Mouse (Mus musculus): Measurements from ENCODE around the gene Farsa. TPM values are rescaled to one million over a fixed set of nuclear protein-coding genes. Genes with fewer than 3 reads are reported as not detected.
A peak's percentile ranks its signal among the peaks of the same experiment; 100 is the strongest.

The Farsa gene
- polyA plus RNA-seq, 1 experiment from 2014 or later = 112 TPM

DNA sequence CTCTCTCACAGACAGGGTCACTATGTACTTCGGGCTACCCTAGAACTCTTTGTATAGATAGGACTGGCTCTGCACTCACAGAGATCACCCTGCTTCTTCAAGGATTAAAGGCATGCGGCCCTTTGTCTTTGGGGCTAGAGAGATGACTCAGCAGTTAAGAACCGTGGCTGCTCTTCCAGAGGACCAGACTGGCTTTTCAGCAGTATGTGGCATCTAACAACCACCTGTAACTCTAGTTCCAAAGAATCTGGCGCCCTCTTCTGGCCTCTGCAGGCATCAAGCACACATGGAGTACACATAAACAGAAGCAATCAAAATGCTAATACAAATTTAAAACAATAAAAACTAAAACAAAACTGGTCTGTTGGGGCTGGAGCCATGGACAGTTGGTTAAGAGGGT lies 57.2 kb downstream of the Farsa start:
- WGBS = 37% methylated on average over 4 of the region's 4 CpGs
- Histone ChIP-seq H3K4me3 (ENCODE audit: low read depth, low read length) (no peak overlapping the region), H3K4me2 (ENCODE audit: low read depth, low read length, severe bottlenecking) (no peak overlapping the region), H3K36me3 (ENCODE audit: control insufficient read depth, insufficient read depth, low read length) (no peaks in the 10 kb centered on the region), H3K4me1 (replicated peaks; ENCODE audit: control insufficient read depth, insufficient read depth, low read length) (peaks cover 7% of the 10 kb centered on the region), H3K27me3 (ENCODE audit: control insufficient read depth, insufficient read depth, low read length) (peaks cover 31% of the 10 kb centered on the region), H3K27ac (ENCODE audit: low read depth, low read length) (no peak overlapping the region), H3K9me3 (ENCODE audit: control insufficient read depth, low read length) (no peaks in the 10 kb centered on the region; the same call in 1 of the 2 replicates), H3K9ac (ENCODE audit: low read length) (no peak overlapping the region)
- DNase-seq (ENCODE audit: low spot score) (peak; percentile 65), ATAC-seq (replicated peaks; ENCODE audit: low FRiP score) (no peak)

GRCm38 (mm10) chr8:84915269-84915668 lies 58.5 kb downstream of the Farsa start:
- no peak for ATAC-seq (replicated peaks; ENCODE audit: low FRiP score)
- Histone ChIP-seq H3K4me1 (replicated peaks; ENCODE audit: control insufficient read depth, insufficient read depth, low read length) (peaks cover 7% of the 10 kb centered on the region), H3K27me3 (ENCODE audit: control insufficient read depth, insufficient read depth, low read length) (peaks cover 28% of the 10 kb centered on the region), H3K4me3 (ENCODE audit: low read depth, low read length) (no peak overlapping the region), H3K4me2 (ENCODE audit: low read depth, low read length, severe bottlenecking) (no peak overlapping the region), H3K36me3 (ENCODE audit: control insufficient read depth, insufficient read depth, low read length) (no peaks in the 10 kb centered on the region), H3K9ac (ENCODE audit: low read length) (no peak overlapping the region), H3K9me3 (ENCODE audit: control insufficient read depth, low read length) (no peaks in the 10 kb centered on the region; the same call in 1 of the 2 replicates), H3K27ac (ENCODE audit: low read depth, low read length) (no peak overlapping the region)
- 82% methylated on average over 8 of the region's 8 CpGs for WGBS
- no peak for DNase-seq (ENCODE audit: low spot score)

DNA sequence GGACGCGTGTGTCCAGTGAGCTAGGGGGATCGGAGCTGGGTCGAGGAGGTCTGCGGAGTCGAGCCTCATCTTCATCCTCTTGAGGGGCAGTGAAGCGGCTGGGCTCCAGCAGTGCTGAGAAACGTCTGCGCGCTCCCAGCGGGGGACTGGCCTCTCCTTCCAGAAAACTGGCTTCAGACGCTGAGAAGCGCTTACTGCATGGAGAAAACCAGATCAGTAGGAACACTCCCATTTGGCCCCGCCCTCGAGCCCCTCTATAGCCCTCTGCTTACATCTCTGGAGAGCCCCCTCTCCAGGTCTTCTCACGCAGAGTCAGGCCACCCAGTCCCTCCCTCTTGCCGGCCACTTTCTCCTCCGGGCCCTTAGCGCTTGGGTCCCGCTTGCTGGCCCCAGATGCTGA lies 61.0 kb downstream of the Farsa start:
- Histone ChIP-seq H3K9me3 (ENCODE audit: control insufficient read depth, low read length) (no peaks in the 10 kb centered on the region; the same call in 1 of the 2 replicates), H3K27me3 (ENCODE audit: control insufficient read depth, insufficient read depth, low read length) (peaks cover 11% of the 10 kb centered on the region), H3K27ac (ENCODE audit: low read depth, low read length) (no peak overlapping the region), H3K4me2 (ENCODE audit: low read depth, low read length, severe bottlenecking) (no peak overlapping the region), H3K4me1 (replicated peaks; ENCODE audit: control insufficient read depth, insufficient read depth, low read length) (peaks cover 5% of the 10 kb centered on the region), H3K9ac (ENCODE audit: low read length) (no peak overlapping the region), H3K36me3 (ENCODE audit: control insufficient read depth, insufficient read depth, low read length) (no peaks in the 10 kb centered on the region), H3K4me3 (ENCODE audit: low read depth, low read length) (no peak overlapping the region)
- no peak for ATAC-seq (replicated peaks; ENCODE audit: low FRiP score)
- 32% methylated on average over 20 of the region's 20 CpGs for WGBS
- no peak for DNase-seq (ENCODE audit: low spot score)

DNA sequence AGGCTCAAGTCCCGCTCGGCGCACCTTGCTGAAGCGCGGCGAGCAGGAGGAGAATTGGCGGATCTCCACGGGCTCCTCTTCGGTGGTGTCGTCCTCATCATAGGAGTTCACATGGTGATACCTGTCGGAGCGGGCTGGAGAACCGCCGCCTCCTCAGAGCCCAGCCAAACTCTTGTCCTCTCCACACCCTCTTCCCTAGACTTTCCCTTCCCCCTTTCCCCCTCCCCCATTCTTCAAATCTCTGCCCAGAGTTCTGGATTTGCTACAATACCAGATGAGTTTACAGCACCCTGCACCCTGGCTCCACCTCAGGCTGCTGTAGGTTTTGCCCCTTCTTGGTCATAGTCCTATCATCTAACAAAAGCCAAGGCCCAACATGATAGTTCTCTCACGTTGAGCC lies 61.9 kb downstream of the Farsa start:
- WGBS = 92% methylated on average over 15 of the region's 15 CpGs
- ATAC-seq (replicated peaks; ENCODE audit: low FRiP score) (no peak), DNase-seq (ENCODE audit: low spot score) (no peak)
- Histone ChIP-seq H3K36me3 (ENCODE audit: control insufficient read depth, insufficient read depth, low read length) (no peaks in the 10 kb centered on the region; the same call in 1 of the 2 replicates), H3K4me1 (replicated peaks; ENCODE audit: control insufficient read depth, insufficient read depth, low read length) (no peaks in the 10 kb centered on the region), H3K9ac (ENCODE audit: low read length) (no peak overlapping the region), H3K4me2 (ENCODE audit: low read depth, low read length, severe bottlenecking) (no peak overlapping the region), H3K4me3 (ENCODE audit: low read depth, low read length) (no peak overlapping the region), H3K27ac (ENCODE audit: low read depth, low read length) (no peak overlapping the region), H3K27me3 (ENCODE audit: control insufficient read depth, insufficient read depth, low read length) (peaks cover 5% of the 10 kb centered on the region; the same call in 1 of the 2 replicates), H3K9me3 (ENCODE audit: control insufficient read depth, low read length) (no peaks in the 10 kb centered on the region; the same call in 1 of the 2 replicates)

Small RNA genes within 50 kb of the gene (microRNA-seq; reads per million reads assigned to microRNA genes)
- 5.9 reads per million for gene Mir7069 (ENCODE audit: insufficient number of aligned reads)

Other genes with a start within 250 kb of the Farsa start
- gene Ier2, start 194.1 kb upstream of the Farsa start, polyA plus RNA-seq (2014; fragmentation: Nextera tagmentation; extraction: Ambion mirVana) = 67.3 and 68.7 TPM in 2 replicates
- 52.7 and 72.3 TPM in 2 replicates for gene Trmt1, start 170.7 kb upstream of the Farsa start, polyA plus RNA-seq (2014; fragmentation: Nextera tagmentation; extraction: Ambion mirVana)
- 34.6 and 37.7 TPM in 2 replicates for gene Nacc1, start 169.1 kb upstream of the Farsa start, polyA plus RNA-seq (2014; fragmentation: Nextera tagmentation; extraction: Ambion mirVana)
- gene Lyl1, start 155.5 kb upstream of the Farsa start, polyA plus RNA-seq (2014; fragmentation: Nextera tagmentation; extraction: Ambion mirVana) = 5.0 and 5.7 TPM in 2 replicates
- 3.0 and 3.1 TPM in 2 replicates for gene G430095P16Rik, start 134.0 kb upstream of the Farsa start, polyA plus RNA-seq (2014; fragmentation: Nextera tagmentation; extraction: Ambion mirVana)
- 7.7 and 8.9 TPM in 2 replicates for gene Nfix, start 56.6 kb upstream of the Farsa start, polyA plus RNA-seq (2014; fragmentation: Nextera tagmentation; extraction: Ambion mirVana)
- gene Dand5, start 34.2 kb upstream of the Farsa start, polyA plus RNA-seq (2014; fragmentation: Nextera tagmentation; extraction: Ambion mirVana) = 5.5 and 6.4 TPM in 2 replicates
- gene Gadd45gip1, start 25.5 kb upstream of the Farsa start, polyA plus RNA-seq (2014; fragmentation: Nextera tagmentation; extraction: Ambion mirVana) = 41.0 and 44.3 TPM in 2 replicates
- gene Rad23a, start 16.3 kb upstream of the Farsa start, polyA plus RNA-seq (2014; fragmentation: Nextera tagmentation; extraction: Ambion mirVana) = 102 and 110 TPM in 2 replicates
- 722 and 731 TPM in 2 replicates for gene Calr, start 10.1 kb upstream of the Farsa start, polyA plus RNA-seq (2014; fragmentation: Nextera tagmentation; extraction: Ambion mirVana)
- 86.2 and 87.8 TPM in 2 replicates for gene Syce2, start 15.1 kb downstream of the Farsa start, polyA plus RNA-seq (2014; fragmentation: Nextera tagmentation; extraction: Ambion mirVana)
- 37.8 and 39.6 TPM in 2 replicates for gene Gcdh, start 36.9 kb downstream of the Farsa start, polyA plus RNA-seq (2014; fragmentation: Nextera tagmentation; extraction: Ambion mirVana)
- gene Klf1, start 44.9 kb downstream of the Farsa start, polyA plus RNA-seq (2014; fragmentation: Nextera tagmentation; extraction: Ambion mirVana) = 14.2 and 17.5 TPM in 2 replicates
- 7.2 and 9.5 TPM in 2 replicates for gene Dnase2a, start 51.6 kb downstream of the Farsa start, polyA plus RNA-seq (2014; fragmentation: Nextera tagmentation; extraction: Ambion mirVana)
- gene Mast1, start 80.4 kb downstream of the Farsa start, polyA plus RNA-seq (2014; fragmentation: Nextera tagmentation; extraction: Ambion mirVana) = 14.2 and 15.9 TPM in 2 replicates
- 0.19 and 0.36 TPM in 2 replicates for gene Rtbdn, start 90.0 kb downstream of the Farsa start, polyA plus RNA-seq (2014; fragmentation: Nextera tagmentation; extraction: Ambion mirVana)
- not detected in 2 replicates for gene Gm49661, start 112.4 kb downstream of the Farsa start, polyA plus RNA-seq (2014; fragmentation: Nextera tagmentation; extraction: Ambion mirVana)
- 1,226 and 1,312 TPM in 2 replicates for gene Prdx2, start 112.6 kb downstream of the Farsa start, polyA plus RNA-seq (2014; fragmentation: Nextera tagmentation; extraction: Ambion mirVana)
- 128 and 147 TPM in 2 replicates for gene Rnaseh2a, start 112.8 kb downstream of the Farsa start, polyA plus RNA-seq (2014; fragmentation: Nextera tagmentation; extraction: Ambion mirVana)
- gene Junb, start 121.7 kb downstream of the Farsa start, polyA plus RNA-seq (2014; fragmentation: Nextera tagmentation; extraction: Ambion mirVana) = 5.2 and 5.8 TPM in 2 replicates
- 14.8 and 15.5 TPM in 2 replicates for gene Hook2, start 133.6 kb downstream of the Farsa start, polyA plus RNA-seq (2014; fragmentation: Nextera tagmentation; extraction: Ambion mirVana)
- not detected in 2 replicates for gene Best2, start 157.5 kb downstream of the Farsa start, polyA plus RNA-seq (2014; fragmentation: Nextera tagmentation; extraction: Ambion mirVana)
- gene Asna1, start 168.3 kb downstream of the Farsa start, polyA plus RNA-seq (2014; fragmentation: Nextera tagmentation; extraction: Ambion mirVana) = 118 and 127 TPM in 2 replicates
- 170 and 172 TPM in 2 replicates for gene Trir, start 169.8 kb downstream of the Farsa start, polyA plus RNA-seq (2014; fragmentation: Nextera tagmentation; extraction: Ambion mirVana)
- gene Tnpo2, start 179.9 kb downstream of the Farsa start, polyA plus RNA-seq (2014; fragmentation: Nextera tagmentation; extraction: Ambion mirVana) = 19.9 and 27.2 TPM in 2 replicates
- 23.8 and 33.8 TPM in 2 replicates for gene Fbxw9, start 203.1 kb downstream of the Farsa start, polyA plus RNA-seq (2014; fragmentation: Nextera tagmentation; extraction: Ambion mirVana)
- gene Gm5741, start 211.0 kb downstream of the Farsa start, polyA plus RNA-seq (2014; fragmentation: Nextera tagmentation; extraction: Ambion mirVana) = not detected in 2 replicates
- gene Dhps, start 214.8 kb downstream of the Farsa start, polyA plus RNA-seq (2014; fragmentation: Nextera tagmentation; extraction: Ambion mirVana) = 63.5 and 68.5 TPM in 2 replicates
- 123 and 125 TPM in 2 replicates for gene Wdr83os, start 223.8 kb downstream of the Farsa start, polyA plus RNA-seq (2014; fragmentation: Nextera tagmentation; extraction: Ambion mirVana)
- gene Wdr83, start 224.3 kb downstream of the Farsa start, polyA plus RNA-seq (2014; fragmentation: Nextera tagmentation; extraction: Ambion mirVana) = 47.3 and 57.4 TPM in 2 replicates
- gene Man2b1, start 226.3 kb downstream of the Farsa start, polyA plus RNA-seq (2014; fragmentation: Nextera tagmentation; extraction: Ambion mirVana) = 20.9 and 21.0 TPM in 2 replicates